Mouse (Mus musculus) embryonic stem cell, embryonic (primary cell): ENCODE results near the gene Cbr3.

Experiments used
- CTCF ChIA-PET, 4 experiments: fragments of 300-600 bp in 2 of 4; fragments of 350-600 bp in 2 of 4; sonication (Branson Sonifier 250); formaldehyde crosslinking; loops; one replicate each; lab custom pipeline; 2022; ENCODE audit warnings: inconsistent platforms in 2 of 4; lab: Charles Lee
- POLR2A ChIA-PET, 4 experiments: fragments of 300-600 bp in 2 of 4; fragments of 350-600 bp in 2 of 4; sonication (Branson Sonifier 250); formaldehyde crosslinking; loops; one replicate each; lab custom pipeline; 2022; ENCODE audit warnings: antibody characterized with exemption in 4 of 4, inconsistent platforms in 1 of 4; lab: Charles Lee

Gene Cbr3

DNA sequence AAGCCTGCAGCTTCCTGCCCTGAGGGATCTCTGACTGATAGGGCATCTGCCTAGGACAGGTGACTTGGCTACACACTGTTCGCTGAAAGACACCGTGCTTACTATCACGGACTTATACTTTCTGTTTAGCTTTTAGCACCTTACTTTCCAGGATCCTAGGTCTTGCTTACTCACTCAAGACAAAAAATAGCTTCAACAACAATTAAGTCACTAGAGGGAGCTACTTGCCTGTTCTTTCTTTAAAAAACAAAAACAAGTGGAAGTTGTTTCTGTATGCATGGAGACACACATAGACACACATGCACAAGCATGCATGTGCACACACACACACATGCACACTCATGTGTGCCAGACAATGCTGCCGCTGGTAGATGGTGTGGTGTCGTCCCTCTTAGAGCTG is 3.9 kb downstream of the Cbr3 start:
- CTCF ChIA-PET, result interaction anchor here (0.5 to 7.1 kb wide), 99 partner anchors 9 to 1529 kb away, joined by 3 to 142 read pairs (median 4); partner anchors contain the start of genes Chaf1b (in 3 of the 4), Dop1b (in 3 of the 4), Morc3 (in 1 of the 4) and Setd4 (in 1 of the 4)

DNA sequence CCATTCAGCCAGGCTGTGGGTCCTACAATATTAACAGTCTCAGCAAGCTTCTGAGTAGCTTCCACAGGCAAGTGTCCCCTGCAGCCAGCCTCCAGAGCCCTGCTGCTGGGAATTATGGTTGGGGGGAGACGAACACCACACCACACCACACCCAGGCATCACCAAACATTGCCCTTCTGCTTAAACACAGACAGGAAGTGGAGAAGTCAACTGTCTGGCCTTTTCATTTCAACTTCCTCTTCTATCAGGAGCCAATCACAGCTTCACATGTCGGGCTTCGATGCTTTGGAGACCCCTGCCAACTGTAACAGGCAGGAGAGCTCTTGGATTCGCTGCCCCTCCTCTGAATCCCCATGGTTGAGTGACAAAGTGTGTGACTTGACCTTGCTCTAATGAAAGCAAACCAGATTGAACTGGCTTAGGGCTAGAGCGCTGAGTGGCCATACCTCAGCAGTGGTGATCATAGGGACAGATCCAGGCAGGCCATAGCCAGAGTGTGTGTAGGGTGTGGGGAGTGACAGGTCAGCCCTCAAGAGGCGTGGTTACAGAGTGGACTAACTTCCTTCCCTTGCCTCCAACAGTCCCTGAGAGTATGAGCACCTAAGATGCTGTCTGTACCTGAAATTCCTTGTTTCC is 8.3 kb downstream of the Cbr3 start:
- ChIA-PET CTCF (interaction anchor here (0.6 to 1.5 kb wide), 8 partner anchors 19 to 294 kb away, joined by 3 to 11 read pairs (median 4); partner anchors contain the start of gene Dop1b (in 1 of the 4)), POLR2A (interaction anchor here in 3 of 4 experiments (0.6 to 2.8 kb wide), 16 partner anchors 12 to 1320 kb away, joined by 3 to 12 read pairs (median 3); partner anchors contain the start of genes Chaf1b (in 1 of the 3) and Dop1b (in 1 of the 3))

More for the DNA sequence above, 3.9 kb downstream of the Cbr3 start:
- POLR2A ChIA-PET, result interaction anchor here (0.6 to 6.2 kb wide), 48 partner anchors 9 to 767 kb away, joined by 3 to 58 read pairs (median 4); partner anchors contain the start of genes Dop1b (in 3 of the 4), Chaf1b (in 2 of the 4), Morc3 (in 2 of the 4) and Ttc3 (in 1 of the 4)

DNA sequence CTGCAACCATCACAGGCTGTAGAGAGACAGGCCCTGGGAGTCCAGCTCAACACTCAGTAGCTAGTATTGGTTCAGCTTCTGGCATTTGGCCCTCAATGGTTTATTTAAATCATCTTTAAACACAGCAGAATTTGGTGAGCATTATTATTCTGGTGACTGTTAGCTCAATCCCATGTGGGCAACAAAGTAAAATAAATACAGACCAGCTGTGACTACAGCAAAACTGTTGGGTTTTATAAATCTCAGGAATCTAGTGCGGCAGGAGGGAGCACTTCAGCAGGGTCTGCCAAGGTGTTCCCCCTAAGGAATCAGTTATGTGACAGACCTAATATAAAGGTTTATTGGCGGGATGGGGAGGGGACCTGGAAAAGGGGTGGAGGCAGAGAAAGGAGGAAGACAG is 9.7 kb downstream of the Cbr3 start:
- POLR2A ChIA-PET, result interaction anchor here in 2 of 4 experiments (2.4 to 2.9 kb wide), 2 partner anchors 15 to 18 kb away, joined by 9 to 15 read pairs; no protein-coding TSS in a partner anchor
- CTCF ChIA-PET, result interaction anchor here in 3 of 4 experiments (0.6 to 1.3 kb wide), 3 partner anchors 18 to 1215 kb away, joined by 3 to 15 read pairs (median 3); partner anchors contain the start of gene Dop1b (in 1 of the 3)

DNA sequence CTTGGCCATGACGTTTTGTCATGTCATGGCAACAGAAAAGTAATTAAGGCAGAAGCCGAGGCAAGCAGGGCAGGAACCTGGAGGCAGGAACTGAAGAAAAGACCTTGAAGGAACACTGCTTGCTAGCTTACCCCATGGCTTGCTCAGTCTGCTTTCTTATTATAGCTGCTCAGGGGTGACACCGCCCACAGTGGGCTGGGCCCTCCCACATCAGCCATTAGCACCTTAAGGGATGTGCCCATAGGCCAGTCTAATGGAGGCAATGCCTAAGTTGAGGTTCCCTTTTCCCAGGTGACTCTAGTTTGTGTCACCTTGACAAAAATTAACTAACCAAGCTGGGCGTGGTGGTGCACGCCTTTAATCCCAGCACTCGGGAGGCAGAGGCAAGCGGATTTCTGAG is 24.1 kb downstream of the Cbr3 start:
- ChIA-PET CTCF (interaction anchor here in 3 of 4 experiments (0.5 to 2.8 kb wide), 8 partner anchors 11 to 201 kb away, joined by 3 to 24 read pairs (median 5); no protein-coding TSS in a partner anchor), POLR2A (interaction anchor here in 3 of 4 experiments (0.6 to 3.6 kb wide), 17 partner anchors 9 to 1305 kb away, joined by 3 to 22 read pairs (median 5); partner anchors contain the start of gene Cbr3 (in 1 of the 3))

DNA sequence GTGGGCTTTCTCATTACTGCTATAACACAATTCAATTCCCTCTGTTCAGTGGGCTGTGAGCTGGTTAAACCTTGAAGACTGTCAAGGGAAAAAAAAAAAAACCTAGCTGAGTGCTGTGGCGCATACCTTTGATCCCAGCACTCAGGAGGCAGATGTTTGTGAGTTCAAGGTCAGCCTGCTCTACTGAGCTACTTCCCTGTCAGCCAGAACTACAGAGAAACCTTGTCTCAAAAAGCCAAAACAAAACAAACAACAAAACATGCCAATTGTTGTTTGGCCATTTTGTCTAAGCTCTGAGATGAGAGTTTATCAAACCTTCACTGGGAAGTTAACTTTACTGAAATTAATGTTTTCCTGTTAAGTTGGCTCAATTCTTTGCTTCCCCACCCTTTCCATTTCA is 26.2 kb downstream of the Cbr3 start:
- POLR2A ChIA-PET, result interaction anchor here in 3 of 4 experiments (0.6 to 3.6 kb wide), 8 partner anchors 12 to 843 kb away, joined by 3 to 21 read pairs (median 4); partner anchors contain the start of genes Morc3 (in 1 of the 3) and Setd4 (in 1 of the 3)
- CTCF ChIA-PET, result interaction anchor here in 3 of 4 experiments (0.8 to 5.0 kb wide), 3 partner anchors 22 to 24 kb away, joined by 3 to 73 read pairs (median 7); partner anchors contain the start of gene Cbr3 (in 1 of the 3)

DNA sequence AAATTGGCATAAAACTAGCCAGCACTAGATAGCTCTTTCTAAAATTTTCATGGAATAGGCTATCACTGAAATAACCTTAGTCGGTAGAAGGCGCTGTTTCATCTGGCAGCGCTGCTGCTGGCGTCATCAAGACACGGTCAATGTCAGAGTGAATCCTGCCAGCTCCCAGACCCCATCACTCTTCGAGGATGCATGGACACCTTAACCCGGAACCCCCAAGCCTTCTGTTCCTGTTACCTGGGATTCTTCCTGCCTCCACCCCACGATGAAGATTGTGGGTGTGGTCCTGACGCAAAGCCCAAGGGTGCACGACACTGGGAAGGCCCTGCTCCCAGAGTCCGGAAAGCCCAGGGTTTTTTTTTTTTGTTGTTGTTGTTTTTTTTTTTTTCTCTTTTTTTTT is 27.9 kb downstream of the Cbr3 start:
- ChIA-PET CTCF (interaction anchor here (0.5 to 5.0 kb wide), 68 partner anchors 11 to 1561 kb away, joined by 3 to 73 read pairs (median 4); partner anchors contain the start of genes Cbr3 (in 1 of the 4), Chaf1b (in 1 of the 4), Morc3 (in 1 of the 4) and Setd4 (in 1 of the 4)), POLR2A (interaction anchor here (0.6 to 3.4 kb wide), 65 partner anchors 9 to 1826 kb away, joined by 3 to 29 read pairs (median 5); partner anchors contain the start of genes Cbr3 (in 3 of the 4), Morc3 (in 3 of the 4), Chaf1b (in 2 of the 4) and Gm49711 (in 1 of the 4))

DNA sequence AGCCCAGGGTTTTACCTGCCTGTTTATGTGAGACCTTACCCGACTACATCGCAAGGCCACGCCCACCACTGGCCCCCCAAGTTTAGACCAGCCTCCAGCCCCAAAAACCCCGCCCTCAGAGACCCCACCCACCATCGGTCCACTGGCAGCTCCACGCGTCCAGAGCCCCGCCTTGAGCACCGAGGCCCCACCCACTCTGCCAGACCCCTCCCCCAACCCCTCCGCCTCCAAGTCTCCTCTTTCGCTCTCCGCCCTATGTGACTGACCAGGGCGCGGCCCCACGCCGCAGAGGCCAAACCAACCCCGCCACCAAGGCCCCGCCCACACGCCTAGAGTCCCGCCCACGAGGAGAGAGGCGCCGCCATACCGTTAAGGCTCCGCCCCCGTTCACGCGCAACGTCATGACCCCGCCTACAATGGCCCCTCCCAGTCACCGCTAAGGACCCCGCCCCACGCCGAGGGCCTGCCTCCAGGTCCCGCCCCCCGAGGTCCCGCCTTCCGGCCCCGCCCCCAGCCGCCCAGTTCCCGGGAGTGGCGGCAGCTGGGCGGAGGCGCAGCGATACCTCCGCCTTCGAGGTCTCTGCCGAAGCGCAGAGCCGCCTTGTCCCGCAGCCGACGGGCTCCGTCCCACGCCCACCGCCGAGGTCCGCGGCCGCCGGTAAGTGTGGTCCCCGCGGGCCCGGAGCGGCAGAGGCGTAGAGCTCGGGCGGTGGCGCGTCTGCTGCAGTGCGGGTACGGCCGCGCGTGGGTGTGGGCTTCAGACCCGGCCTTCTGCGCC is 28.6 kb downstream of the Cbr3 start, which contains the start of gene Dop1b:
TSS of gene Dop1b (plus strand) at position 494 of the 778 bp plus-strand sequence.
- ChIA-PET CTCF (interaction anchor here (0.6 to 5.0 kb wide), 48 partner anchors 10 to 1266 kb away, joined by 3 to 73 read pairs (median 5); partner anchors contain the start of genes Cbr3 (in 1 of the 4), Chaf1b (in 1 of the 4) and Morc3 (in 1 of the 4)), POLR2A (interaction anchor here (0.5 to 3.4 kb wide), 72 partner anchors 8 to 1653 kb away, joined by 3 to 29 read pairs (median 4); partner anchors contain the start of genes Cbr3 (in 3 of the 4), Chaf1b (in 2 of the 4), Morc3 (in 2 of the 4) and Gm49711 (in 1 of the 4))

DNA sequence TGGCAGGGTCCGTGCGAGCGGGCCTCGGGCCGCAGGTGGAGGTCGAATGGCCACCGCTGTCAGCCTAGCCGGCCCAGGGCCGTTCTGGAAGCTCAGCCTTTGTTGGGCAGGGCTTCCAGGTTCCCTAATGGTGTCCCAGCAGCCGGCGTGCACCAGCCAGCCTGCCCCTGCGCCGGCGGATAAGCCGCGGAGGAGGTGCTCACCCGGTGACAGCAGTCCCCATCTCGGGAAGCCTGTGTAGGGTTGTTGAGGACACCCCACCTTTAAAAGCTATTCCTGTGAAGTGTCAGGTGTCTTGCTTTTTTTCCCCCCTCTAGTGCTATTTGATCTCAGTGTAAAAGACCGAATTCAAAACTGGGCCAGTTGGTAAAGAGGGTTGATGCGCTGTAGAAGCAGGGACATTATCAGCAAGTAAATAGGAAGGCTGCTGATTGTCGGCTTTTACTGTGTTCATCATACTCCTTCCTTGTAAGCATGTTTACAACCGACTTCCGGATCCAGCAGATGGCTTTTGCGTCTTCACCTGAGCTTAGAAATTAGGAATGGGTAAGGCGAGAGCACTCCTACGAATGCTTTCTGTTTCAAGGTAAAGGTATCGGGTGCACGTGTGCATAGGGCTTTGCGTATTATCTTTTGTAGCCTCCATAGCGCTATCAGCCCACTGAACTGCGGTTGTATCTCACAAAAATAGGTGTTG is 29.3 kb downstream of the Cbr3 start:
- CTCF ChIA-PET, result interaction anchor here (0.6 to 5.0 kb wide), 9 partner anchors 21 to 203 kb away, joined by 3 to 73 read pairs (median 11); partner anchors contain the start of gene Cbr3 (in 1 of the 4)
- POLR2A ChIA-PET, result interaction anchor here in 3 of 4 experiments (0.5 to 3.4 kb wide), 36 partner anchors 8 to 325 kb away, joined by 3 to 29 read pairs (median 4); partner anchors contain the start of genes Chaf1b (in 3 of the 3) and Morc3 (in 2 of the 3)

DNA sequence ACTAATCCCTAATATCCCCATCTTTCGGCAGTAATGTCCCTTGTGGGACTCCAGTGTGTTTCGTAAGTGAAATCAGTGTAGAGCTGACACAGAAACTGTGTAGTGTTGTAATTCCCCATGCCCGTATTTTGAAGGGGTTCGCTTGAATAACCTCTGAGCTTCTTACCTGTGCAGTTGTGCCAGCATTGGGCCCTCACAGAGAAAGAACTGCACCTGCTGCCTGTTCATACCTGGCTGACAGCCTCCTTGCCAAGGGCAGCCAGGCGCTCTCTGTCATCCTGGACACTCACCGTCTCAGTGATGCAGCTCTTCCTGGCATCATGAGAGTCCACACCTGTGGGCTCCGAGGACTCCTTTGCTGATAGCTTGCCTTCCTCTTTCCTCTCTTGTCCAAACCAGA is 30.0 kb downstream of the Cbr3 start:
- CTCF ChIA-PET, result interaction anchor here in 1 of 4 experiments (5.0 kb wide), 1 partner anchor 28 kb away, joined by 73 read pairs; the partner anchor contains the start of gene Cbr3
- POLR2A ChIA-PET, result interaction anchor here in 3 of 4 experiments (0.6 to 3.3 kb wide), 17 partner anchors 9 to 171 kb away, joined by 3 to 29 read pairs (median 6); partner anchors contain the start of genes Chaf1b (in 2 of the 3) and Morc3 (in 1 of the 3)

DNA sequence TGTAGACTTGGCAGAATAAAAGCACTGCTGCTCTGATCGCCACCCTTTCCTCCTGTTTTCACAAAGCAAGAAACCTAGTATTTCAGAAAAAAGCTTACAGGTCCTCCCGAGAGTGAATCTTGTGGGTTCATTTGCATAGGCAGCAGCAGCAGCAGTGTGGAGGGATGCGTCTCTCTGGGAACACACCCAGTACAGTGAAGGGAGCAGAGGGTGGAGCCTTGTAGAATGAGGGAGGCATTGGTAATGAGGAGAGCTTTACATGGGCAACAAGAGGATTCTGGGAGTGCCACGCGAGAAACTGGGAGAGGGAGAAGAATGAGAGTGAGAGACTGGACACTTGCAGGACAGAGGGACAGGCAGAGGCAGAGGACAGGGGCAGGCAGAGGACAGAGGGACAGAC is 31.4 kb downstream of the Cbr3 start:
- ChIA-PET POLR2A (interaction anchor here in 2 of 4 experiments (0.5 to 1.1 kb wide), 7 partner anchors 9 to 260 kb away, joined by 3 to 5 read pairs (median 3); no protein-coding TSS in a partner anchor), CTCF (interaction anchor here in 2 of 4 experiments (1.8 to 2.2 kb wide), 2 partner anchors 28 kb away, joined by 5 to 6 read pairs; no protein-coding TSS in a partner anchor)

DNA sequence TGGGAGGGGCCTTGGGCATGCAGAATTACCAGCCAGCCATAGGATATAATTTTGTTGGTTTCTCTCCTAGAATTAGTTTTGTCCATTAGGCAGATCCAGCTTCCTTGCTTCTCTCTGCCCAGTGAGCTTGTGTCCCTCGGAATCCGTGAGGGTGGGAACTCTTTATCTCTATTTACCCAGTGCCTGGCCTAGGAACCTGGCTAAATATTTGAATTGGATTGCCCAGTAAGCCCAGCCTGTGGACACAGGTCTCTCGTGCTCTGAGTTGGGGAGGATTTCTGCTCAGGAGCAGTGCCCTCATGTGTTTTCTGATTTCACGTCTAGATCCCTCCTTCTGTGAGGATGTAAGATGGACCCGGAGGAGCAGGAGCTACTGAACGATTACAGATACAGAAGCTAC is 32.8 kb downstream of the Cbr3 start:
- CTCF ChIA-PET, result interaction anchor here in 2 of 4 experiments (1.4 to 2.2 kb wide), 2 partner anchors 29 kb away, joined by 3 to 6 read pairs; no protein-coding TSS in a partner anchor
- POLR2A ChIA-PET, result interaction anchor here in 3 of 4 experiments (0.6 to 1.1 kb wide), 3 partner anchors 8 to 837 kb away, joined by 3 to 5 read pairs (median 4); no protein-coding TSS in a partner anchor

DNA sequence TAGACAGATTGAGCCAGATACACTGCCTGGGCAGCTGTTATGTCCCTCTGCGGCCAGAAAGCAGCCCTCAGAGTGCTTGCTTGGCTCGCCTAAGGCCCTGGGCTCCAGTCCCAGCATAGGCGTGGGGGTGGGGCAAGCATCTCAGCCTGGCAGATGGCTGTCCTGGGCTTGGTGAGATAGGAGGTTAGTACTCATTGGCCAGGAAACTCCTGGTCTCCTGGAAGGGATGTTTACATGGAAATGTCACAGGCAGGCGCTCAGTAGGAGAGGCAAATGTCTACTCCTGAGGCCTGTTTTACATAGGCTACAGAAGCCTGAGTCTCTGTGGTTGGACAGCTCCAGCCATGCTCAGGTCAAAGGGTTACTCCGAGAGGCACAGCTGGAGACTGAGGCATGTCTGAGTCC is 34.3 kb downstream of the Cbr3 start:
- POLR2A ChIA-PET, result interaction anchor here in 3 of 4 experiments (0.5 to 1.4 kb wide), 10 partner anchors 11 to 152 kb away, joined by 3 to 5 read pairs (median 3); partner anchors contain the start of gene Morc3 (in 1 of the 3)
- CTCF ChIA-PET, result interaction anchor here in 2 of 4 experiments (0.6 to 0.7 kb wide), 2 partner anchors 1072 to 1908 kb away, joined by 3 to 4 read pairs; no protein-coding TSS in a partner anchor

DNA sequence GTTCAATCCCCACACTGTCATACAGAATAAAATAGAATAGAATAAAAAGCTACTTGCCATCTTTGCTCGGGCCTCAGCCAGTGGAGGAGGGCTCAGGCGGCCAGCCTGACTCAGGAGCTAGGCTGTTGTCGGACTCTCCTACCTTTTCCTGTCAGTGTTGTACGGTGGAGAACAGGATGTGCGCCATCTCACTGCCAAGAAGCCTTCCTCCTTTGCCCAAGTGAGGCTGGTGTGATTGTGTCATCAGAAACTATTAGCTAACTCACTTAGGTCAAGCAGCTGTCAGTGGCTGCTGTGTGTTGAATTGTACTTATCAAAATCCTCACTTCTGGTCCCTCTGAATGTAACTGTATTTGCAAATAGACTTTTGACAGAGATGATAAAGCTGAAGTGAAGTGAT is 38.8 kb downstream of the Cbr3 start:
- POLR2A ChIA-PET, result interaction anchor here in 3 of 4 experiments (0.6 to 3.9 kb wide), 8 partner anchors 8 to 1733 kb away, joined by 3 to 17 read pairs (median 6); partner anchors contain the start of genes Dop1b (in 2 of the 3) and Morc3 (in 1 of the 3)

DNA sequence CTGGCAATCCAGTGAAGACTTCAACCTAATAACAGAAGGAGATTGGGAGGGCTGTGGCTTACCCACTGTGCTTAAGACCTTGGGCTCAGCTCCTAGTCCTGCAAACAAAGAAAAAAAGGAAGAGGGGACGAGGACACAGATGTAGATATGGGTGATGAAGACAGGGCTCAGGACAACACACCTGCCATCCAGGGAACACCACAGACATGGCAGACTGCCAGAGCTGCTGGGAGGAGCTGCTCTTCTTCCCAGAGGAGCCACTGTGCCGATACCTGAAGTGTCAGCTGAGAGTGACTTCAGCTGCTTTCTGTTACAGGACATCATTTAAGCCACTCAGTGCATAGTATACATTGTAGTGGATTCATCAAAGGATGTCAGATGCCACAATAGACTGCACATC is 39.5 kb downstream of the Cbr3 start:
- CTCF ChIA-PET, result interaction anchor here in 3 of 4 experiments (0.6 to 1.5 kb wide), 3 partner anchors 12 to 36 kb away, joined by 3 to 4 read pairs (median 3); no protein-coding TSS in a partner anchor
- POLR2A ChIA-PET, result interaction anchor here in 3 of 4 experiments (0.6 to 3.9 kb wide), 5 partner anchors 10 to 1734 kb away, joined by 3 to 17 read pairs (median 8); partner anchors contain the start of gene Dop1b (in 2 of the 3)

More for the DNA sequence above, 38.8 kb downstream of the Cbr3 start:
- CTCF ChIA-PET, result interaction anchor here in 3 of 4 experiments (0.6 to 1.5 kb wide), 3 partner anchors 11 to 36 kb away, joined by 3 to 4 read pairs (median 3); no protein-coding TSS in a partner anchor

DNA sequence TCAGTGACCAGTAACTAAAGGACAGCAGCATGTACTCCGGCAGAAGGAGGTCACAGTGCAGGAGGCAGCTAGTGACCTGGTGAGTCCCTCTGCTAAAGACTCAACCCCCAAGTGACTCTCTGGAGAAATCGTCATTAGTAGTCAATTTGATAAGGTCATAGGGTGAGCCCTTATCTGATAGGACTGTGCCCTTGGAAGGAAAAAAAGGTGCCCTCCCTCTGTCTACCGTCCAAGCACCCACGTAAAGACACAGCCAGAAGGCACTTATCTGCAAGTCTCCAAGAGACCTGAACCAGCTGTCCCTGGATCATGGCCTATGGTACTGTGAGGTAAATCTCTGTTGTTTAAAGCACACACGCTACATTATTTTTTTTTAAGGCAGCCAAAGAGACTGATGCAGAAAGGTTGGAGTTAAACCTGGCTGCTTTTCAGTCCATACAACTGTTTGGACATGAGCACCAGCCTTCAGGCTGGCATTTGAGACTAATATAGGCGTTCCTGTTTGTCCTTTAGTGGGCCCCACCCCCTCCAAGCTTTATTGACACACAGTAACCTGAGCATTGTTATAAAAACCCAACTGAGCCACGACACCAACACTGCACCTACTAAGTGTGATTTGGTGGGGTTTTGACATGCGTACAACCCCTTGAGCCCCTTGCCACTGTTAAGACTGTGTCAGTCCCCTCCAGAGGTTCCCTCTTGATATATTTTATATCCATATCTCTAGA is 42.6 kb downstream of the Cbr3 start:
- ChIA-PET CTCF (no interaction called here), POLR2A (interaction anchor here in 1 of 4 experiments (0.5 kb wide), 1 partner anchor 85 kb away, joined by 3 read pairs; no protein-coding TSS in a partner anchor)
